Mouse (Mus musculus) embryonic facial prominence, embryonic 14.5 days (tissue): Measurements from ENCODE around the gene Wnk1. TPM values are rescaled to one million over a fixed set of nuclear protein-coding genes. Genes with fewer than 3 reads are reported as not detected.

ENCODE experiments used
- ATAC-seq: fragments of 200-750 bp; cut with Nextera tagmentation; 2 replicates; pipeline ENCODE4 v1.8.0; 2017; ENCODE audit warnings: low read depth, moderate number of reproducible peaks, moderate TSS enrichment
- DNase-seq: peaks from one replicate; pipeline ENCODE4 v3.0.0-alpha.2; 2015; ENCODE audit warnings: low spot score
- H3K27ac ChIP-seq: fragments of 300-500 bp; sonication (generic); replicated peaks from 2 replicates; pipeline ENCODE4 v1.5.1; 2014; ENCODE audit warnings: low read depth, mild to moderate bottlenecking, low read length, moderate library complexity
- H3K27me3 ChIP-seq: fragments of 300-500 bp; sonication (generic); replicated peaks from 2 replicates; pipeline ENCODE4 v1.6.1; 2014; ENCODE audit warnings: low read length; ENCODE audit not compliant: control insufficient read depth, insufficient read depth
- H3K36me3 ChIP-seq: fragments of 300-500 bp; sonication (generic); 2 replicates; pipeline ENCODE4 v1.6.1; 2014; ENCODE audit warnings: low read length, mixed read lengths; ENCODE audit not compliant: control insufficient read depth, insufficient read depth
- H3K4me1 ChIP-seq: fragments of 300-500 bp; sonication (generic); 2 replicates; pipeline ENCODE4 v1.6.1; 2014; ENCODE audit warnings: antibody characterized with exemption, low read length; ENCODE audit not compliant: control insufficient read depth, insufficient read depth
- H3K4me2 ChIP-seq: fragments of 300-500 bp; sonication (generic); 2 replicates; pipeline ENCODE4 v1.6.1; 2014; ENCODE audit warnings: low read depth, mild to moderate bottlenecking, low read length, moderate library complexity, mixed read lengths
- H3K4me3 ChIP-seq: fragments of 300-500 bp; sonication (generic); 2 replicates; pipeline ENCODE4 v1.5.1; 2014; ENCODE audit warnings: low read depth, mild to moderate bottlenecking, low read length
- H3K9ac ChIP-seq: fragments of 300-500 bp; sonication (generic); 2 replicates; pipeline ENCODE4 v1.6.1; 2014; ENCODE audit warnings: low read depth, mild to moderate bottlenecking, low read length, moderate library complexity, mixed read lengths
- H3K9me3 ChIP-seq: fragments of 300-500 bp; sonication (generic); 2 replicates; pipeline ENCODE4 v1.6.1; 2016; ENCODE audit warnings: low read length; ENCODE audit not compliant: control insufficient read depth
- WGBS: fragments of 180-500 bp; shearing (Covaris S2); extraction: QIAGEN DNeasy Blood & Tissue Kit; methylation state at CpG from one replicate; pipeline ENCODE4 v1.1.7; 2014; 5-methylcytosine and 5-hydroxymethylcytosine counted together
- polyA plus RNA-seq: library from polyadenylated mRNA; unstranded; fragments of >200 nt; fragmentation: Nextera tagmentation; extraction: Ambion mirVana; gene quantifications from 2 replicates; pipeline ENCODE4 v1.2.1, GENCODE M21; 2014

The Wnk1 gene
- polyA plus RNA-seq, 1 experiment from 2014 or later, result 83.9 TPM

- Histone ChIP-seq H3K27ac (no peak overlapping the region), H3K27me3 (no peaks in the 10 kb centered on the region), H3K9me3 (no peaks in the 10 kb centered on the region), H3K4me2 (no peak overlapping the region), H3K4me1 (0 out of 2 replicates have a peak, but pooled peaks cover 5% of the 10 kb centered on the region), H3K4me3 (no peak overlapping the region), H3K9ac (no peak overlapping the region), H3K36me3 (no peaks in the 10 kb centered on the region)
- WGBS, result 90% methylated on average over 10 of the region's 10 CpGs
- DNase-seq, result no peak
- no peak for ATAC-seq
Measured at GRCm38 (mm10) chr6:120079547-120079946, 41.1 kb upstream of the Wnk1 start.

- DNase-seq (no peak), ATAC-seq (no peak)
- no peak overlapping the region for H3K4me3 ChIP-seq
- no peaks in the 10 kb centered on the region for H3K36me3 ChIP-seq
- no peaks in the 10 kb centered on the region for H3K4me1 ChIP-seq
- WGBS, result 83% methylated on average over 6 of the region's 6 CpGs
- no peak overlapping the region for H3K4me2 ChIP-seq
- H3K9ac ChIP-seq, result no peak overlapping the region
- no peak overlapping the region for H3K27ac ChIP-seq
- no peaks in the 10 kb centered on the region for H3K27me3 ChIP-seq
- H3K9me3 ChIP-seq, result no peaks in the 10 kb centered on the region
Measured at GRCm38 (mm10) chr6:120076619-120077450, 38.4 kb upstream of the Wnk1 start.

- ATAC-seq (no peak), DNase-seq (peak; percentile 7)
- H3K27me3 ChIP-seq, result no peaks in the 10 kb centered on the region
- H3K9me3 ChIP-seq, result no peaks in the 10 kb centered on the region
- H3K4me2 ChIP-seq, result no peak overlapping the region
- H3K36me3 ChIP-seq, result no peaks in the 10 kb centered on the region
- 85% methylated on average over 2 of the region's 2 CpGs for WGBS
- H3K4me1 ChIP-seq, result no peaks in the 10 kb centered on the region
- no peak overlapping the region for H3K4me3 ChIP-seq
- no peak overlapping the region for H3K9ac ChIP-seq
- H3K27ac ChIP-seq, result no peak overlapping the region
Measured at GRCm38 (mm10) chr6:120072630-120073029, 34.2 kb upstream of the Wnk1 start.

- H3K36me3 ChIP-seq, result no peaks in the 10 kb centered on the region
- no peak for ATAC-seq
- H3K27ac ChIP-seq, result no peak overlapping the region
- no peak overlapping the region for H3K4me3 ChIP-seq
- DNase-seq, result no peak
- no peak overlapping the region for H3K4me2 ChIP-seq
- H3K4me1 ChIP-seq, result no peaks in the 10 kb centered on the region
- H3K27me3 ChIP-seq, result no peaks in the 10 kb centered on the region
- H3K9me3 ChIP-seq, result no peaks in the 10 kb centered on the region
- H3K9ac ChIP-seq, result no peak overlapping the region
- 77% methylated on average over 3 of the region's 3 CpGs for WGBS
Measured at GRCm38 (mm10) chr6:120069546-120069945, 31.1 kb upstream of the Wnk1 start.

- Histone ChIP-seq H3K27ac (no peak overlapping the region), H3K4me1 (no peaks in the 10 kb centered on the region), H3K9me3 (no peaks in the 10 kb centered on the region), H3K9ac (no peak overlapping the region), H3K4me2 (no peak overlapping the region), H3K4me3 (no peak overlapping the region), H3K36me3 (no peaks in the 10 kb centered on the region), H3K27me3 (no peaks in the 10 kb centered on the region)
- 72% methylated on average over 6 of the region's 6 CpGs for WGBS
- ATAC-seq (no peak), DNase-seq (no peak)
Measured at GRCm38 (mm10) chr6:120065552-120066177, 27.2 kb upstream of the Wnk1 start.

GRCm38 (mm10) chr6:120064627-120065026 is 26.2 kb upstream of the Wnk1 start:
- ATAC-seq (no peak), DNase-seq (no peak)
- Histone ChIP-seq H3K36me3 (no peaks in the 10 kb centered on the region), H3K9ac (no peak overlapping the region), H3K4me2 (no peak overlapping the region), H3K27ac (no peak overlapping the region), H3K9me3 (no peaks in the 10 kb centered on the region), H3K4me3 (no peak overlapping the region), H3K27me3 (no peaks in the 10 kb centered on the region), H3K4me1 (no peaks in the 10 kb centered on the region)
- 36% methylated on average over 2 of the region's 2 CpGs for WGBS

GRCm38 (mm10) chr6:120062934-120063333 is 24.5 kb upstream of the Wnk1 start:
- DNase-seq (no peak), ATAC-seq (no peak)
- H3K9me3 ChIP-seq, result no peaks in the 10 kb centered on the region
- H3K9ac ChIP-seq, result no peak overlapping the region
- H3K4me1 ChIP-seq, result no peaks in the 10 kb centered on the region
- WGBS, result 66% methylated on average over 5 of the region's 5 CpGs
- no peak overlapping the region for H3K27ac ChIP-seq
- no peak overlapping the region for H3K4me2 ChIP-seq
- H3K27me3 ChIP-seq, result no peaks in the 10 kb centered on the region
- H3K36me3 ChIP-seq, result no peaks in the 10 kb centered on the region
- H3K4me3 ChIP-seq, result no peak overlapping the region

- DNase-seq (peak; percentile 34), ATAC-seq (no peak)
- Histone ChIP-seq H3K4me3 (no peak overlapping the region), H3K4me2 (no peak overlapping the region), H3K9me3 (no peaks in the 10 kb centered on the region), H3K27me3 (no peaks in the 10 kb centered on the region), H3K36me3 (no peaks in the 10 kb centered on the region), H3K9ac (no peak overlapping the region), H3K4me1 (no peaks in the 10 kb centered on the region), H3K27ac (no peak overlapping the region)
- 59% methylated on average over 2 of the region's 2 CpGs for WGBS
Measured at GRCm38 (mm10) chr6:120055666-120056540, 17.4 kb upstream of the Wnk1 start.
